Mouse (Mus musculus) adrenal gland, postnatal 0 days (tissue): ENCODE measurements around the gene Arhgef40. TPM values are rescaled to one million over a fixed set of nuclear protein-coding genes. Genes with fewer than 3 reads are reported as not detected.

Experiments
- polyA plus RNA-seq: library from polyadenylated mRNA; unstranded; fragments of >200 nt; fragmentation: Nextera tagmentation; extraction: Ambion mirVana; gene quantifications from 2 replicates; pipeline ENCODE4 v1.2.1, GENCODE M21; 2015

Gene Arhgef40
- polyA plus RNA-seq, result 42.5 and 43.7 TPM in 2 replicates

GRCm38 (mm10) chr14:51984247-51985231 lies at the start of gene Arhgef40:
Arhgef40 (plus strand) TSS chr14:51984719.

GRCm38 (mm10) chr14:52015445-52016100 lies 31.1 kb downstream of the Arhgef40 start, which contains the start of gene Tmem253:
Tmem253 (plus strand) TSS chr14:52015658.

GRCm38 (mm10) chr14:52020486-52021137 lies 36.1 kb downstream of the Arhgef40 start, which contains the start of gene Zfp219:
Zfp219 (minus strand) TSS chr14:52020733.

DNA sequence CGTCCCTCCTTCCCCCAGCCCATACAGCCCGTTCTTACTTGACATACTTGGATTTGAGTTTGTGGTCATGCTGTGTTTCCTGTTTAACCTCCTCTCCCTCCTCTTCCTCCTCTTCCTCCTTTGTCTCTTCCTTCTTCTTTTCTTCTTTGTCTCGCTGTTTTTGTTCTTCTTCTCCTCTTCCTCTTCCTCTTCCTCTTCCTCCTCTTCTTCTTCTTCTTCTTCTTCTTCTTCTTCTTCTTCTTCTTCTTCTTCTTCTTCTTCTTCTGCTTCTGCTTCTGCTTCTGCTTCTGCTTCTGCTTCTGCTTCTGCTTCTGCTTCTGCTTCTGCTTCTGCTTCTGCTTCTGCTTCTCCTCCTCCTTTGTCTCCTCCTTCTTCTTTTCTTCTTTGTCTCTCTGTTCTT lies 57.8 kb downstream of the Arhgef40 start, which contains the start of gene Olfr221:
Gene Olfr221 (minus strand): TSS at position 101 of the 400 bp plus-strand sequence.

Other genes starting within 250 kb of the Arhgef40 start
- 0.33 and 0.36 TPM in 2 replicates for gene Ang4, start 211.1 kb upstream of the Arhgef40 start, polyA plus RNA-seq
- not detected in 2 replicates for gene AY358078, start 184.7 kb upstream of the Arhgef40 start, polyA plus RNA-seq
- gene Ear6, start 131.0 kb upstream of the Arhgef40 start, polyA plus RNA-seq, result 0.30 TPM in 1 of 2 replicates, not detected in the other
- 28.6 and 34.4 TPM in 2 replicates for gene Mettl17, start 99.9 kb upstream of the Arhgef40 start, polyA plus RNA-seq
- 0.06 and 0.36 TPM in 2 replicates for gene Slc39a2, start 91.8 kb upstream of the Arhgef40 start, polyA plus RNA-seq
- 119 and 138 TPM in 2 replicates for gene Ndrg2, start 70.6 kb upstream of the Arhgef40 start, polyA plus RNA-seq
- gene Tppp2, start 66.3 kb upstream of the Arhgef40 start, polyA plus RNA-seq, result not detected in 2 replicates
- 0.08 TPM in 1 of 2 replicates, not detected in the other for gene Rnase13, start 61.9 kb upstream of the Arhgef40 start, polyA plus RNA-seq
- 0.46 and 1.7 TPM in 2 replicates for gene Tmem253, start 30.9 kb downstream of the Arhgef40 start, polyA plus RNA-seq
- 13.9 and 20.6 TPM in 2 replicates for gene Zfp219, start 36.0 kb downstream of the Arhgef40 start, polyA plus RNA-seq
- gene Olfr221, start 57.7 kb downstream of the Arhgef40 start, polyA plus RNA-seq, result not detected in 2 replicates
- gene Hnrnpc, start 119.3 kb downstream of the Arhgef40 start, polyA plus RNA-seq, result 233 and 256 TPM in 2 replicates
- gene Rpgrip1, start 126.0 kb downstream of the Arhgef40 start, polyA plus RNA-seq, result 26.3 and 31.5 TPM in 2 replicates
- gene Supt16, start 212.7 kb downstream of the Arhgef40 start, polyA plus RNA-seq, result 17.0 and 23.9 TPM in 2 replicates